Mouse (Mus musculus) kidney, postnatal 36 days (tissue): Measurements from ENCODE around the gene Fxyd2.

Source experiments
- DNase-seq, 2 experiments: peaks; one replicate each; pipeline ENCODE4 v3.0.0; 2021 to 2022; ENCODE audit warnings: mixed read lengths in 2 of 2

The Fxyd2 gene

DNA sequence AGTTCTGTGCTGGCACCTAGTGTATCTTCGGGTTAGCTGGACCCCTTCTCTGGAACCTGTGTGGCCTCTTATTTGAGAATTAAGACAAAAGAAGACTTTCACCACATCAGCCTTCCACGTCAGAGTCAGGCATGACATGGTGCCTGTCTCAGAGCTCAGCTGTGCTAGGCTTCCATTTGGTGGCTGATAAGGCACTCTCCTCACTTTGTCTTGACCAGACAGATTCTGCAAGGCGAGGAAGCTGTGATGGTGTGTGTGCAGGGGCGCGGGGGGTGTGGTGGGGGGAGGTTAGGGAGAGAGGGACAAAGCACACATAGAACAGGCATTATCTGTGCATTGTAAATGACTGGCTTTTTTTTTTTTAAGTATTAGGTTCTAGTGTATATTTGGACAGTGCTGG, 29.9 kb downstream of the Fxyd2 start:
- no peak for DNase-seq

DNA sequence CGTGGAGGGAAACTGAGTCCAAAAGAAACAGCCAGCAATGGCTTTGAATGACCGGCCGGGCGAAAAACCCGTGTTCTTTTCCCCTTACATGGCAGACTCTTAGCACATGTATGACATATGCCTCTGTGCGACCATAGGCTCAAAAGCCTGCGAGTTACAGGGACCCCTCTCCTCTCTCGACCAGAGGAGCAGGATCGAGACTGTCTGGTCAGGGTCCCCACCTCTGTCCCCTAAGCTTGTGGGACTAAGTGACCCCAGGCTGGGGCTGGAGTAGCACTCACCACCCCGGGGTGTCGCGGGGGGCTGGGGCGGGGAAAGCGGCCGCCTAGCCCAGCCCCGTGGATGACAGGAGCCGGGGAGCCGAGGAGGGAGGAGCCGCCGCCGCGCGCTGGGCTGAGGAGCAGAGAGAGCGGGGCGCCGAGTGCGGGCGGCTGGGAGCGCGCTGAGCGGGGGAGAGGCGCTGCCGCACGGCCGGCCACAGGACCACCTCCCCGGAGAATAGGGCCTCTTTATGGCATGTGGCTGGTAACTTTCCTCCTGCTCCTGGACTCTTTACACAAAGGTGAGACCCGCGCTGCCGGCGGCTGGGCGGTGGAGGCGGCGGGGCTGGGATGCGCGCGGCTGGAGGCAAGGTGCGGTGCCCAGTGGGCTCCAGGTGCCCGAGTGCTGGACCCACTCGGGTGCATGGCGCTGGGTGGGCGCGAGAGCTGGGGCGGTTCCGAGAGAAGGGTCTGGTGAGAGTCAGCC, 30.7 kb downstream of the Fxyd2 start:
- peak in 1 of 2 experiments; percentile 29 for DNase-seq

- DNase-seq, result no peak
Measured at GRCm38 (mm10) chr9:45430698-45430959, 31.2 kb downstream of the Fxyd2 start.

GRCm38 (mm10) chr9:45431150-45431549, 31.7 kb downstream of the Fxyd2 start:
- DNase-seq, result peak; percentile 27 to 59

- DNase-seq, result no peak
Measured at GRCm38 (mm10) chr9:45432639-45433038, 33.2 kb downstream of the Fxyd2 start.

GRCm38 (mm10) chr9:45433119-45433518, 33.6 kb downstream of the Fxyd2 start:
- no peak for DNase-seq

DNA sequence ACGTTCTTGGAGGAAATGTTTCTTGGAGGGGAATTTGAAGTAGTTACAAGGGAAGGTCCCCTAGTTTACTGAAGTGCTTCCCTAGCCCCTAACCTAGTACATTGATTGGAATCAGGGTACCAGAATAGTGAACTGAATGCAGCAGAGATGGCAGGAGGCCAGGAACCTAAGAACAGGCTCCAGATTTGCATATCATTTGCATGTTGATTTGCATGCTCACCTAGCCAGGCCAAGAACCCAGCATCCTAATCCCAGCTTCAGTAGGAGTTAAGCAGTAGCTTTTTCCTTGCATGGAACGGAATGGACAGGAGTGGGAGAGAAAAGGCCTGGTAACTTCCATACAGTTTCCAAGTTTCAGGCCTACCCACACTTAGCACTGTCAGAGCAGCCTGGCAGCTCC, 34.7 kb downstream of the Fxyd2 start:
- DNase-seq, result no peak

DNA sequence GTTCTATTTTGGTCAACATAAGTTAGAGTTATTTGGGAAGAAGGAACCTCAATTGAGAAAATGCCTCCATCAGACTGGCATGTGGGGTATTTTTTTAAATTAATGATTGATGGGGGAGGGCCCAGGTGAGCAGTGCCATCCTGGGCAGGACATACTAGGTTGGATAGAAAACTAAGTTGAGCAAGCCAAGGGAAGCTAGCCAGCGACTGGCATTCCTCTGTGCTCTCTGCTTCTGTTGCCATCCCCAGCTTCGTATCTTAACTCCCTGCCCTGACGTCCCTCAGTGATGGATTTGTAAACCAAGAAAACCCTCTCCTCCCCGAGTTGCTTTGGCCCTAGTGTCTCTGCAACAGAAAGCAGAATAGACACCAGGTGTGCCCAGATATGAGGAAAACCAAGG, 39.6 kb downstream of the Fxyd2 start:
- no peak for DNase-seq

GRCm38 (mm10) chr9:45440083-45440784, 40.8 kb downstream of the Fxyd2 start:
- no peak for DNase-seq

DNA sequence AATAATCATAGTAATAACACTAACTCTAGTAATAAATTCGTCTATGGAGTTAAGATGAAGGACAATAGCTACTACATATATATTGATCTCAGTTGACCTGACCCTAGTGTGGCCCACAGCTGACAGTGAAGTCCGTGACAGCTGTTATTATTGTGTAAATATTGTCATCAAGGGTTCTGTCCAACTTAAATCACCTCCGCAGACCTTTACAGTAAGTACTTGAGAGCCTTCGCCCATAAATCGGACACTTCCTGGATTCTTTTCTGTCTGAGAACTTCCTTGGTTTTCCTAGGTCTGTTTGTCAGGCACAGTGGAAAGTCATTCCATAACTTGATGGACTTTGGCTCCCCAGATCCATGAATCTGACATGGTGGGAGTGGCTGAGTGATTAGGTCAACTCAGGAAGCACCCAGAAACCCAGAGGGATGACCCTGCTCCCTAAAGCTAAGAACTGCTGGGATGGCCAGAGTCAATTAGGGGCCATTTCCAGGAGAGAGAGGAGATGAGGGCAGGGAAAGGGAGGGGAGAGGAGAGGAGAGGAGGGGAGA, 44.9 kb downstream of the Fxyd2 start:
- no peak for DNase-seq

DNA sequence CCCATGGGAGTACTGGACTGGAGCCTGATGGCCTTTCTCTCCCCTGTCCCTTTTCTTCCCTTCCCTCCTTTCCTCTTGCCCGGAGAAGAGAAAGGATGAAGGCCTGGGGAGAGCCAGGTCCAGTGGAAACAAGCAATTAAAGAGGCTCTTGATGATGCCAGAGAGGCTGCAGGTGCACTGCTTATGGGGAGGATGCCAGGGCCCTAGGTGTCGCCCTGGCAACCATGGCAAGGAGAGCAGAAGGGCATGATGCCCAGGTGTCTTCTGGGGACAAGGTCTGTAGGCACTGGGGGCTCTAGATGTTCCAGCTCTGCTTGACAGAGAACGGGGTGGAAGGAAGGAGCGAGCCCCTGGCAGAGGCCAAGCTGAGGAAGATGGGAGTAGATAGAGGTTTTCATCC, 50.2 kb downstream of the Fxyd2 start:
- no peak for DNase-seq

DNA sequence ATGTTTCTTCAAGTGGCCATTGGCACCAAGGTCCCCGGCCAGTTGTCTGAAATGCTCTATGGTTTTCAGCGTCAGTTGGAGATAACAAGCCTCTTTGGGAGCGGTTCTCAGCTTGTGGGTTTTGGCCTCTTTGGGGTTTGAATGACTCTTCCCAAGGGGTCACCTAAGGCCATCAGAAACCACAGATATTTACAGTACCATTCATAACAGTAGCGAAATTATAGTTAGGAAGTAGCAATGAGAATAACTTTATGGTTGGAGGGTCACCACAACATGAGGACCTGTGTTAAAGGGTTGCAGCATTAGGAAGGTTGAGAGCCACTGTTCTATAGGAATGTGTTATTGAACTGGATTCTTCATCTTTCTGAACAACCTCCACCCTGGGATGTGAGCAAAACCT, 51.9 kb downstream of the Fxyd2 start:
- no peak for DNase-seq

DNA sequence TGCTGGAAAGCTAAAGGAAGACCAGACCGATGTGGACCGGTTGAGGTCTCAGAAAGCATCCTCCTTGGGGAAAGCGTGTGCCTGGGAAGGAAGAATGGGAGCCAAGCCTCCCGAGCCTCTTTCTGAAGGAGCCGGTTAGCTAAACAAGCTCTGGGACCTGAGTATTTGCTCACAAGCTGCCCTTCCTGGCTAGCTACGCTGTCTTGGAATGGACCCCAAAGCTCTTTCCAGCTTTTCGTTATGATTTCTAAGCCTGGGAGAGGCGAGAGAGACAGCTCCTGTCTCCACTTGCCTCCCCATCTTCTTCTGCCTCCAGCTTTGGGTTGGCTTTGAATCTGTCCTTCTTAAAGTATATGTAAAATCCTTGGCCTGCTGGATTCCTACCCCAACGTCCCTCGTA, 54.6 kb downstream of the Fxyd2 start:
- no peak for DNase-seq

DNA sequence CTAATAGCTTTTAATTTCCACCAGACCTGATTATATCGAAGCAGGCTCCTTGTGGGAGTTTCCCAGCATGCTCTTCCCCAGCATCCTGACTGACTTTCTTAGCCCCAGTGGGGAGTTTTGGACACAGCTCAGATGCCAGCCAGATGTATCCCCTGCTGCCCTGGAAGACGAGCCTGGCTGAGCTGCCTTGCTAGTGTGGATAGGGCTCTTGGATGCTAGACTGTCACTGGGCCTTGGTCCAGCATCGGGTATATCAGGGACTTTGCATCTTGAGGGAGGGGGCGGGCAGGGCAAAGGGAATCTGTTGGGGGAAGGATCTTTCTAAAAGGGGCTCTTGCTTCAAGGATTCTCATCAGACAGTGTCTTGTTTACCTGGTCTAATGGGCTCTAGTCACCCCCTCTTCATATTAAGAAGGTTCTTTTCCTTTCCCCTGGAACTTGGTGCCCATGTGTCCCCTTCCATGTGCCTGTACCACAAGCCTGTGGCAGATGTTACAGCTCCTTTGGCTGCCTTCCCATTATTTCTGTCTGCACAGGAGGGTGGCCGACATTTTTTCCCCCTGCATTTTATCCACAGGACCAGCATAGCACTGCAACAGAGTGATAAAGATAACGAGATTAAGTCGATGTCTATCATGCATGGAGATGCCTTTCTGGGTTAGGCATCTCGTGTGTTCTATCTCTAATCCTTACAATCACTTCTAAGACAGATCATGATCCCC, 55.6 kb downstream of the Fxyd2 start:
- DNase-seq, result no peak

GRCm38 (mm10) chr9:45457200-45457599, 57.7 kb downstream of the Fxyd2 start:
- no peak for DNase-seq

DNA sequence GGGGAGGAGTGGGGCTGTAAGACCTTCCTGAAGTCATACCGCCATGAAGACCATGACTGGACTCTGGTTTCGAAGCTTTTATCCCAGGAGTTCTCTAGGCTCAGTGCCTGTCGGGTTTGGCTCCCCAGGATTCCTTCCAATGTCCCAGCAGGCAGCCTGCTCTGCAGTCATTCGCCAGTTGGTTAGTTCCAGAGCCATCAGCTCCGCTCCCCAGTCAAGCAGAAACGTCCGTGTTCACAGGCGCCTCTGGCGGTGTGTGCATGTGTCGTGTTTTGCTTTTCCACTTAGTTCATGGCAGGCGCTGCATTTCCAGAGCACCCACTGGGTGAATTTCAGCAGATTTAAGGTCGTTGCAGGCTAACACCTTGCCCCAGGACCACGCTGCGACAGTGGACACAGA, 58.9 kb downstream of the Fxyd2 start:
- DNase-seq, result no peak
